Mouse (Mus musculus): Measurements from ENCODE around the gene Fam120c. TPM values are rescaled to one million over a fixed set of nuclear protein-coding genes. Genes with fewer than 3 reads are reported as not detected.

Gene Fam120c
- polyA plus RNA-seq (2015; fragmentation: Nextera tagmentation; extraction: Ambion mirVana), result 3.7 and 4.1 TPM in 2 replicates

GRCm38 (mm10) chrX:151343761-151344500 lies at the start of gene Fam120c:
Fam120c (plus strand) TSS chrX:151344175.
- Histone ChIP-seq H3K4me1 (0 out of 2 replicates have a peak, but pooled peaks cover 10% of the 10 kb centered on the region), H3K4me2 (peak within 1 kb of the TSS; percentile 71), H3K9me3 (replicated peaks) (no peaks in the 10 kb centered on the region), H3K36me3 (no peaks in the 10 kb centered on the region), H3K27ac (peak within 1 kb of the TSS; percentile 89), H3K9ac (peak within 1 kb of the TSS; percentile 60), H3K4me3 (replicated peaks) (peak within 1 kb of the TSS; percentile 71), H3K27me3 (peaks cover 44% of the 10 kb centered on the region)
- ATAC-seq (replicated peaks; ENCODE audit: low FRiP score), result peak; percentile 95
- WGBS, result 11% methylated on average over 47 of the region's 56 CpGs

- no peak for ATAC-seq (replicated peaks; ENCODE audit: low FRiP score)
- Histone ChIP-seq H3K36me3 (0 out of 2 replicates have a peak, but pooled peaks cover 7% of the 10 kb centered on the region), H3K4me1 (no peaks in the 10 kb centered on the region), H3K27ac (no peak overlapping the region), H3K27me3 (peaks cover 13% of the 10 kb centered on the region; the same call in 1 of the 2 replicates), H3K9me3 (replicated peaks) (no peaks in the 10 kb centered on the region), H3K9ac (no peak overlapping the region), H3K4me3 (replicated peaks) (no peak overlapping the region), H3K4me2 (no peak overlapping the region)
These were observed 45.6 kb upstream of the Fam120c start for GRCm38 (mm10) chrX:151298329-151298728.

DNA sequence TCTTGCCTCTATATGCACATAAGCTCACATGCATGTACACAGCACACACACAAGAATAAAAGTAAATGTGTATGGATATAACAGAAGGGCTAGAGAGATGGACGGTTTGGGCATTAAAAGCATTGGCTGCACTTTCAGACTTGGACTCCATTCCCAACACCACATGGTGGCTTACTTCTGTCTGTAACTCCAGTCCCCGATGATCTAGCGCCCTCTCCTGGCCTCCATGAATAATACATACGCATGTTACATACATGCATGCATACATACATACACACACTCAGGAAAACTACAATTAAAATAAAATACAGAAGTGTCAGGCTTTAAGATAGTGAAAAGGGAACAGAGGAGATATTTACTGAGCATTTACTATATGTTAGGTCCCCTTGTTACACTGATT lies 30.2 kb upstream of the Fam120c start:
- Histone ChIP-seq H3K9me3 (replicated peaks) (no peaks in the 10 kb centered on the region), H3K4me2 (no peak overlapping the region), H3K9ac (no peak overlapping the region), H3K27ac (no peak overlapping the region), H3K27me3 (peaks cover 26% of the 10 kb centered on the region), H3K4me1 (no peaks in the 10 kb centered on the region), H3K4me3 (replicated peaks) (no peak overlapping the region), H3K36me3 (no peaks in the 10 kb centered on the region)
- no peak for ATAC-seq (replicated peaks; ENCODE audit: low FRiP score)
- 83% methylated on average over 4 of the region's 4 CpGs for WGBS

GRCm38 (mm10) chrX:151333615-151334014 lies 10.4 kb upstream of the Fam120c start:
- Histone ChIP-seq H3K9me3 (replicated peaks) (no peaks in the 10 kb centered on the region), H3K4me1 (no peaks in the 10 kb centered on the region), H3K4me2 (no peak overlapping the region), H3K9ac (no peak overlapping the region), H3K27me3 (peaks cover 16% of the 10 kb centered on the region), H3K36me3 (no peaks in the 10 kb centered on the region), H3K27ac (no peak overlapping the region), H3K4me3 (replicated peaks) (no peak overlapping the region)
- ATAC-seq (replicated peaks; ENCODE audit: low FRiP score), result no peak
- WGBS, result 86% methylated on average over 2 of the region's 2 CpGs

DNA sequence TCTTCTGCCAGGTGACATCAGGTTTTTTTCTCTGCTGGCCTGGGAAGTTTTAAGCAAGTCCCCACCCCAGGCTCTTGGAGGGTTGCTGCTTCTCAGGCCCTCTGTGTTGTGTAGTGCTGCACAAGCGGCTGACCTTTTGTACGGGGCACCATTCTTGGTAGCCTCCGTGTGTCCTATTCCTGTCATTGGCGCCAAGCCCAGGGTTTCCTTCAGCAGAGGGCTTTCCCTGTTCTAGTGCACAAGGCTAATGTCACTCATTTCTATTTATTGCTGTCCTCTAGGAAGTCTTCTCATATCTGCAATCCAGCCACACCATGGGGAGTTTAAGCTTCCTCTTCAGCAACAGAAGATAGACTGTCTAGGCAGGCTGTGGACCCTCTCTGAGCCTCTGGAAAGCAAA lies 6.2 kb upstream of the Fam120c start:
- Histone ChIP-seq H3K27me3 (peaks cover 45% of the 10 kb centered on the region), H3K4me2 (no peak overlapping the region), H3K4me3 (replicated peaks) (no peak overlapping the region), H3K9me3 (replicated peaks) (no peaks in the 10 kb centered on the region), H3K36me3 (no peaks in the 10 kb centered on the region), H3K27ac (no peak overlapping the region), H3K4me1 (no peaks in the 10 kb centered on the region), H3K9ac (no peak overlapping the region)
- ATAC-seq (replicated peaks; ENCODE audit: low FRiP score), result no peak
- 71% methylated on average over 4 of the region's 4 CpGs for WGBS

DNA sequence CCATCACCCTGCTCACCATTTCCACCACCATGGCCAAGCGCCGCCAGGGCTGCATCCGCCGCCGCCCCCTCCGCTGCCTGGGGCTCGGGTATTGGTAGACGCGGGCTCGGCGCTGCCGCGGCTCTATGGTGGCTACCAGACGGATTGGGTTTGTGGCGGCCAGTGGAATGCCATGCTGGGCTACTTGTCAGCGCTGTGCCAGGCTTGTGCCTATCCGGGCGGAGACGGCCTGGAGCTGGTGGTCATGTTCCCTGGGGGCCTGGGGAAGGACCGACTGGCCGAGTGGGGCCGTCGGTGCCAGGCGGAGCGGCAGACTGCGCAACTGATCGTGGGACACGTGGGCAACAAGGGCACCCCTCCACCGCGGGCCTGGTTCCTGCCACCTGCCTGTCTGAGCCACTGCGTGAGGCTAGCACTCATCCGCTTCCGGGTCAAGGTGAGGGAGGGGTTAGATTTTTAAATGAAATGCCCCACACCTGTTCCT lies 568 bp downstream of the Fam120c start:
- 15% methylated on average over 31 of the region's 33 CpGs for WGBS
- H3K4me1 ChIP-seq, result 0 out of 2 replicates have a peak, but pooled peaks cover 10% of the 10 kb centered on the region
- peak overlapping the region; percentile 60 for H3K9ac ChIP-seq
- H3K27me3 ChIP-seq, result peaks cover 38% of the 10 kb centered on the region
- no peak; the same call in none of the 2 replicates for ATAC-seq (replicated peaks; ENCODE audit: low FRiP score)
- H3K4me3 ChIP-seq (replicated peaks), result peak overlapping the region; percentile 71
- peak overlapping the region; percentile 89 for H3K27ac ChIP-seq
- H3K9me3 ChIP-seq (replicated peaks), result no peaks in the 10 kb centered on the region
- no peaks in the 10 kb centered on the region for H3K36me3 ChIP-seq
- H3K4me2 ChIP-seq, result peak overlapping the region; percentile 71

- peak overlapping the region; percentile 71 for H3K4me2 ChIP-seq
- H3K27me3 ChIP-seq, result peaks cover 29% of the 10 kb centered on the region
- no peaks in the 10 kb centered on the region for H3K36me3 ChIP-seq
- no peaks in the 10 kb centered on the region for H3K9me3 ChIP-seq (replicated peaks)
- H3K9ac ChIP-seq, result no peak overlapping the region
- no peak for ATAC-seq (replicated peaks; ENCODE audit: low FRiP score)
- WGBS, result 39% methylated on average over 11 of the region's 11 CpGs
- 0 out of 2 replicates have a peak, but pooled peaks cover 10% of the 10 kb centered on the region for H3K4me1 ChIP-seq
- no peak overlapping the region for H3K27ac ChIP-seq
- peak overlapping the region; percentile 71 for H3K4me3 ChIP-seq (replicated peaks)
These were observed 1.6 kb downstream of the Fam120c start for GRCm38 (mm10) chrX:151345333-151346125.

- Histone ChIP-seq H3K4me2 (no peak overlapping the region), H3K4me1 (0 out of 2 replicates have a peak, but pooled peaks cover 10% of the 10 kb centered on the region), H3K9ac (no peak overlapping the region), H3K27ac (no peak overlapping the region), H3K36me3 (no peaks in the 10 kb centered on the region), H3K4me3 (replicated peaks) (no peak overlapping the region), H3K9me3 (replicated peaks) (no peaks in the 10 kb centered on the region), H3K27me3 (peaks cover 19% of the 10 kb centered on the region)
- ATAC-seq (replicated peaks; ENCODE audit: low FRiP score), result no peak
These were observed 3.3 kb downstream of the Fam120c start for GRCm38 (mm10) chrX:151347278-151347677.

DNA sequence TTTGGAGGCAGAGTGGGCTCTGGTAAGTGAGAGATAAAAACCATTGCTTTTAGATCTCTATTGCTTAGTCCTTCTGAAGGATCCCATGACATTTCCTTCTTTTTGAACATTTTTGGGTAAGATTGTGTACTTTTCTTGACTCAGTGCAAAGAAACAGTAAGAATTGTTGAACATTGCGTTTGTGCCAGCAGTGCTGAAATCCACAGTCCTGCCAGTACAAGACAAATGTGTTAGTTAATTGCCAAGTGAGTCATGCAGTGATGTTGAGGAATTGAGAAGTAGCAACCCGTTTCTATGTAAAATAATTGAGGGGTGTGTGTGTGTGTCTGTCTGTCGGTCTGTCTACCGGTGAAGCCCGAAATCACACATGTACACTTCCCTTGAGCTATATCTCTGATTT lies 5.3 kb downstream of the Fam120c start:
- Histone ChIP-seq H3K36me3 (no peaks in the 10 kb centered on the region), H3K9me3 (replicated peaks) (no peaks in the 10 kb centered on the region), H3K27me3 (peaks cover 14% of the 10 kb centered on the region), H3K4me3 (replicated peaks) (no peak overlapping the region), H3K4me1 (0 out of 2 replicates have a peak, but pooled peaks cover 10% of the 10 kb centered on the region), H3K4me2 (no peak overlapping the region), H3K27ac (no peak overlapping the region), H3K9ac (no peak overlapping the region)
- no peak for ATAC-seq (replicated peaks; ENCODE audit: low FRiP score)
- WGBS, result 81% methylated on average over 5 of the region's 5 CpGs

GRCm38 (mm10) chrX:151418801-151419200 lies 74.8 kb downstream of the Fam120c start:
- Histone ChIP-seq H3K4me2 (no peak overlapping the region), H3K9ac (no peak overlapping the region), H3K27ac (no peak overlapping the region), H3K9me3 (replicated peaks) (no peaks in the 10 kb centered on the region), H3K4me3 (replicated peaks) (no peak overlapping the region), H3K36me3 (no peaks in the 10 kb centered on the region), H3K4me1 (no peaks in the 10 kb centered on the region), H3K27me3 (peaks cover 3% of the 10 kb centered on the region; the same call in 1 of the 2 replicates)
- ATAC-seq (replicated peaks; ENCODE audit: low FRiP score), result no peak
- WGBS, result 92% methylated on average over 10 of the region's 10 CpGs

GRCm38 (mm10) chrX:151420791-151421190 lies 76.8 kb downstream of the Fam120c start:
- H3K4me3 ChIP-seq (replicated peaks), result no peak overlapping the region
- no peak overlapping the region for H3K4me2 ChIP-seq
- H3K27ac ChIP-seq, result no peak overlapping the region
- 83% methylated on average over 1 of the region's 1 CpGs for WGBS
- H3K9me3 ChIP-seq (replicated peaks), result no peaks in the 10 kb centered on the region
- H3K36me3 ChIP-seq, result no peaks in the 10 kb centered on the region
- H3K4me1 ChIP-seq, result no peaks in the 10 kb centered on the region
- no peak overlapping the region for H3K9ac ChIP-seq
- peaks cover 11% of the 10 kb centered on the region; the same call in 1 of the 2 replicates for H3K27me3 ChIP-seq
- no peak for ATAC-seq (replicated peaks; ENCODE audit: low FRiP score)

DNA sequence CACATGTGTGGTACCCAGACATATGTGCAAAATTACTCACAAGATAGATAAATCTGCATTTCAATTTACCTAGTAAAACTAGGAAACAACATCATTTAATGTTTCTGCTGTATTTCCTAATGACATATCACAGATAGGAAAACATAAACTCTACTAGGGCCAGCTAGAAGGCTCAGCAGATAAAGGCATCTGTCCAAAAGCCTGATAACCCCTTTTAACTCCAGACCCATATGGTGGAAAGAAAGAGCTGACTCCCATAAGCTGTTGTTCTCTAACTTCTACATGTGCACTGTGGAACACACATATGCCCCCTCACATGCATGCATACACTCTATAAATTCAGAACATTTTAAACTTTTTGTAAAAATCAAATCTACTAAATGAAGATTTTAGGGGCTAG lies 99.7 kb downstream of the Fam120c start:
- Histone ChIP-seq H3K27me3 (no peaks in the 10 kb centered on the region; the same call in 1 of the 2 replicates), H3K36me3 (no peaks in the 10 kb centered on the region), H3K4me2 (no peak overlapping the region), H3K9me3 (replicated peaks) (no peaks in the 10 kb centered on the region), H3K4me1 (no peaks in the 10 kb centered on the region), H3K9ac (no peak overlapping the region), H3K4me3 (replicated peaks) (no peak overlapping the region), H3K27ac (no peak overlapping the region)
- no peak for ATAC-seq (replicated peaks; ENCODE audit: low FRiP score)
